Mouse (Mus musculus) mature B cell (primary cell): ENCODE results near the gene Rdx.

Source experiments
- in situ Hi-C: fragments of 300-500 bp; cut with MboI; formaldehyde crosslinking; loops from 2 replicates; pipeline ENCODE4 v1.14.3; 2019

The Rdx gene

DNA sequence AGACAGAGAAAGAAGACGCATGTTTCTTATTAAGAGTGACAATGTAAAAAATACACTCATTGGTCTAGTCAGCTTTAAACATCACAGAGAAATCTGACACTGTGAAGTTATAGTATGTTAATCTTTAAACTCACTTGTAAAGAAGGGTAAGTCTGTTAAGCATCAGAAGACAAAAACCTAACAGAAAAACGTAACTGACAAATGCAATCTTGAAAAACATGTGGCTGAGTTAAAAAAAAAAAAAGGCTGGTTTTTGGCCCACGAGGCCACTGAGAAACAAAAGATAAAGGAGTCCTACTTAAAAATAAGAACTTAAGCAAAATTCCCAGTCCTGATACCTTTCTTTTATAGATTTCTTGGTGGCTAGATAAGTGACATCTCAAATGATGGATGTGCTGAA lies 63.8 kb downstream of the Rdx start:
- in situ Hi-C loops, result no loop called here

DNA sequence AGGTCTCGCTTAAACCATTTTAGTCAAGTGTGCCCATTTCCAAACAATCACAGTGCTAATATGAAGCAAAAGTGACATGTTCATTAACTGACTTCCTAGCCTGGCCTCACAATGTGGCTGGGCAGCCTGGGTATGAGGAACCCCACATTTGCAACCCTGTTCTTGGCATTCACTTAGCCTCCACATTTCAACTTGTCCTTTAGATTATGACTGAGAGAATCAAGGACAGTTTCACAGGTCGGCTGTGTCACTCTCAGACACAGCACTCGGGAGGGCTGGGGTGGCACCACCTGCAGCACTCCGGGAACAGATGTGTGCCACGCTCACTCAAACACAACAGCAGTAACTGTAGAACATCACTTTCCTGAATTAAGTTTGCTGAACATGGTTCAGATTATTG lies 66.1 kb downstream of the Rdx start:
- in situ Hi-C loops, result no loop called here

DNA sequence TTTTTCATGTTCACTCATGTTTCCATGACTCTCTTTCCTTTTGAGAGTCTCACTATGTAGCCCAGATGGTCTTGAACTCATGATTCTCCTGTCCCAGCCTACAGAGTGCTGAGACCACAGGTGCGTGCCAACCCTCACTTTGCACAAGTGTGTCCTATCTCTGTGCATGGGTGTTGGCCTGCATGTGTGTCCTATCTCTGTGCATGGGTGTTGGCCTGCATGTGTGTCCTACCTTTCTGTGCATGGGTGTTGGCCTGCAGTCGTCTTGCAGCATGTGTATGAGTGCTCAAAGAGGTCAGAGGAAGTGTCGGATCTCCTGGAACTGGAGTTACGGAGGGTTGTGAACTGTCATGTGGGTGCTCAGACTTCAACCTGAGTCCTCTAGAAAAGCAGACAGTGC lies 72.2 kb downstream of the Rdx start:
- in situ Hi-C loops, result no loop called here

DNA sequence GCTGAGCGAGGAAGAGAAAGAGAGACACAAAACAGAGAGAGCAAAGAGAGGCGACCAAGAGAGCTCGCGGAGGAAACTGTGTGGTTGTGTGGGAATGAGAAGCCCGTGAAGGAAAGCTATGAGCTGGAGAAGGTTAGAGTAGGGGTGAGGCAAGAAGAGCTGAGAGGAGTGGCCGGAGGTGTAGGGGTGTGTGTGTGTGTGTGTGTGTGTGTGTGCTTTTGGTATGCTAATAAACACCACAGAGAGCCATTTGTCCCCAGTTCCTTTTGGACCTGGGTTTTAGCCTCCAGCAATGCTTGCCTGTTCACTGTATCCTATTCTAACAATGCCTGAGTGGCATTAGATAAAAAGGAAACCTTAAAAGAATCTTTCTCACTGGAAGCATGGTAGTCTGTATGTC lies 78.3 kb downstream of the Rdx start:
- in situ Hi-C loops, result no loop called here

DNA sequence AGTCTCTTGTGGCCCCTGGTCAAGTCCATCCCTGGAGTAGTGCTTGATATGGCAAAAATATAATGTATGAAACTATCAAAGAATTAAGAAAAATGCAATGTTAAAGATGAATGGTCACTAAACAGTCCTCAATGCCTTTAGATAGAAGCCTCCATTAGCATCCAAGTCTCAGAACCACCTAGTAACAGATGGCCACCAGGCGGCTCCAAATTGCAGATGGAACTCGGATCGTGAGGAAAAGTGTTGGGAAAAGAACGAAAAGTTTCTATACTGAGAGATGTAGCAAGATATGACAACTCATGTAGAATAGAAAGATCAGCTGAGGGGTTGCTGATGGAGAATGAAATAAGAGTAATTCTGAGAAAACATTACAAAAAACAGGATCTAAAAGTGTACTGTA lies 83.4 kb downstream of the Rdx start:
- in situ Hi-C loops, result no loop called here

DNA sequence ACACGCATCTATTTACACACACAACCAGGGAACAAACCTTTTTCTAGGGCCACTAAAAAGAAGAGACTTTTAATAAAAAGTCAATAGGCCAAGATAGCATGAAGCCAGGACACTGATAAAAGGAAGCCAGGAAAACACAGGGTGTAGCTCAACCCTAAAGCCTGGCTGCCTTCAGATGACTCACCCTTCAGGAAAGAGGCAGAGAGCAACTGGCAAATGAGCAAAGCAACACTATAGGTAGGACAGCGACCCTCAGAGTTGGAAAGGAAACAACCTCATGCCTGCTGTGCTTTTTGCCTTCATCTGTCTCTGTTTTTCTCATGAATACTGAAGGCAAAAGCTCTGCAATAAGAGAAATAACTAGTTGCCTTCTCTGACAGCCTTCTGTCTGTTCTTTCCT lies 85.8 kb downstream of the Rdx start:
- in situ Hi-C loops, result no loop called here
